Mouse (Mus musculus) MEL (cell line): ENCODE data around the gene Timmdc1. TPM values are rescaled to one million over a fixed set of nuclear protein-coding genes. Genes with fewer than 3 reads are reported as not detected.

ENCODE experiments used
- DNase-seq: peaks from one replicate; pipeline ENCODE4 v3.0.0; 2011; ENCODE audit warnings: low read depth, low spot score
- H3K27ac ChIP-seq: 2 replicates; pipeline ENCODE4 v1.5.1; 2012; ENCODE audit warnings: low read depth, mild to moderate bottlenecking, control low read depth, low read length, moderate library complexity; ENCODE audit not compliant: control insufficient read depth
- H3K27me3 ChIP-seq, 2 experiments: fragments of 150-350 bp in 1 of 2; sonication (generic) in 1 of 2; 2 replicates each; pipeline ENCODE4 v1.6.1; 2012; ENCODE audit warnings: low read length in 2 of 2, mild to moderate bottlenecking in 2 of 2, improper control_type of control experiment in 1 of 2, moderate library complexity in 1 of 2; ENCODE audit not compliant: insufficient read depth in 2 of 2, control insufficient read depth in 1 of 2
- H3K36me3 ChIP-seq, 2 experiments: 2 replicates each; pipeline ENCODE4 v1.6.1; 2012 to 2014; ENCODE audit warnings: low read length in 2 of 2, improper control_type of control experiment in 1 of 2, inconsistent platforms in 1 of 2, mild to moderate bottlenecking in 1 of 2; ENCODE audit not compliant: insufficient read depth in 2 of 2, control insufficient read depth in 1 of 2
- H3K4me1 ChIP-seq, 2 experiments: fragments of 150-350 bp in 1 of 2; sonication (generic) in 1 of 2; 2 replicates each; pipeline ENCODE4 v1.6.1; 2012; ENCODE audit warnings: low read length in 2 of 2, improper control_type of control experiment in 1 of 2, mild to moderate bottlenecking in 1 of 2; ENCODE audit not compliant: insufficient read depth in 2 of 2, control insufficient read depth in 1 of 2
- H3K4me3 ChIP-seq, 2 experiments: fragments of 150-350 bp in 1 of 2; sonication (generic) in 1 of 2; 2 replicates each; pipeline ENCODE4 v1.5.1; 2012; ENCODE audit warnings: low read depth in 2 of 2, low read length in 2 of 2, mild to moderate bottlenecking in 2 of 2, moderate library complexity in 2 of 2, control low read depth in 1 of 2, improper control_type of control experiment in 1 of 2; ENCODE audit not compliant: control insufficient read depth in 1 of 2, insufficient read depth in 1 of 2
- H3K79me2 ChIP-seq: 2 replicates; pipeline ENCODE4 v1.6.1; 2012; ENCODE audit warnings: mild to moderate bottlenecking, low read length, moderate library complexity; ENCODE audit not compliant: control insufficient read depth, poor library complexity, insufficient read depth
- H3K9ac ChIP-seq: 2 replicates; pipeline ENCODE4 v1.6.1; 2012; ENCODE audit warnings: low read depth, mild to moderate bottlenecking, control low read depth, low read length, moderate library complexity; ENCODE audit not compliant: control insufficient read depth, poor library complexity, severe bottlenecking
- H3K9me3 ChIP-seq: fragments of 150-350 bp; sonication (generic); replicated peaks from 2 replicates; pipeline ENCODE4 v1.6.1; 2012; ENCODE audit warnings: mild to moderate bottlenecking, low read length, improper control_type of control experiment, moderate library complexity; ENCODE audit not compliant: insufficient read depth
- E2F4 ChIP-seq: IDR thresholded peaks from 2 replicates; pipeline ENCODE4 v1.6.1; 2011; ENCODE audit warnings: low read depth, low read length, improper control_type of control experiment, borderline replicate concordance
- ETS1 ChIP-seq: IDR thresholded peaks from 2 replicates; pipeline ENCODE4 v1.6.1; 2012; ENCODE audit warnings: low read depth, mild to moderate bottlenecking, inconsistent platforms, low read length, improper control_type of control experiment, moderate library complexity
- GATA1 ChIP-seq: IDR thresholded peaks from 2 replicates; pipeline ENCODE4 v1.6.1; 2011; ENCODE audit warnings: low read depth, low read length, improper control_type of control experiment
- MEF2A ChIP-seq: IDR thresholded peaks from 2 replicates; pipeline ENCODE4 v1.6.1; 2014; ENCODE audit warnings: low read depth, mild to moderate bottlenecking, inconsistent platforms, low read length, improper control_type of control experiment; ENCODE audit not compliant: poor library complexity, insufficient replicate concordance, severe bottlenecking; ENCODE audit errors: extremely low read depth
- MXI1 ChIP-seq: IDR thresholded peaks from 2 replicates; pipeline ENCODE4 v1.6.1; 2011; ENCODE audit warnings: mild to moderate bottlenecking, low read depth, low read length, improper control_type of control experiment
- SIN3A ChIP-seq: IDR thresholded peaks from 2 replicates; pipeline ENCODE4 v1.6.1; 2012; ENCODE audit warnings: low read length, improper control_type of control experiment, inconsistent platforms
- SMC3 ChIP-seq: IDR thresholded peaks from 2 replicates; pipeline ENCODE4 v1.6.1; 2011; ENCODE audit warnings: low read depth, low read length, improper control_type of control experiment
- TBP ChIP-seq: IDR thresholded peaks from 2 replicates; pipeline ENCODE4 v1.8.0; 2011; ENCODE audit warnings: low read depth, low read length, improper control_type of control experiment
- TCF12 ChIP-seq: IDR thresholded peaks from 2 replicates; pipeline ENCODE4 v1.6.1; 2014; ENCODE audit warnings: low read depth, mild to moderate bottlenecking, inconsistent platforms, low read length, improper control_type of control experiment, moderate library complexity
- ZMIZ1 ChIP-seq: IDR thresholded peaks from 2 replicates; pipeline ENCODE4 v1.6.1; 2012; ENCODE audit warnings: low read depth, mild to moderate bottlenecking, inconsistent platforms, low read length, improper control_type of control experiment, moderate library complexity
- ZNF384 ChIP-seq: IDR thresholded peaks from 2 replicates; pipeline ENCODE4 v1.6.1; 2012; ENCODE audit warnings: low read depth, mild to moderate bottlenecking, inconsistent platforms, low read length, improper control_type of control experiment
- polyA plus RNA-seq, 2 experiments: library from polyadenylated mRNA; stranded (reverse) in 1 of 2; unstranded in 1 of 2; fragments of >175 nt in 1 of 2; fragments of >200 nt in 1 of 2; gene quantifications; 2 replicates each; pipeline versions ENCODE4 v1.2.1 to v1.2.4; 2012; ENCODE audit warnings: low replicate concordance in 2 of 2, low read depth in 1 of 2; ENCODE audit not compliant: insufficient read length in 2 of 2, insufficient read depth in 1 of 2, missing spikeins in 1 of 2
- total RNA-seq: library from RNA; depleted of rRNA; stranded (reverse); fragments of 300-350 nt; gene quantifications from 2 replicates; pipeline ENCODE4 v1.2.3, GENCODE M21; 2012

The Timmdc1 gene
- total and polyA plus RNA-seq, 3 experiments, result 38.0 to 40.4 TPM; not detected in 1

DNA sequence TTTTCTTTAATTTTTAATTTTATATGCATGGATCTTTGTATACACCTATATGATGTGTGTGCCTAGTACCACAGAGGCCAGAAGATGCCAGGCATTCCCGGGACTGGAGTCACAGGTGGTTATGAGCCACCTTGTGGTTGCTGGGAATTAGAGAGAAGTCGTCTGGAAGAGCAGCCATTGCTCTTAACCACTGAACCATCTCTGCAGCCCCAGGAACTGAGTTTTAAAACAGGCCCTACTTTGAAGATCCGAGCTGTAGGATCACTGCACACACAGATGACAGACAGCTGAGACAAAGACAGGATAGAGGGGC lies 53.8 kb downstream of the Timmdc1 start:
- H3K4me3 ChIP-seq, result no peak overlapping the region
- peaks cover 0 to 20% of the 10 kb centered on the region in 2 experiments; a peak in 2 of 4 replicates for H3K36me3 ChIP-seq
- no peak for DNase-seq
- H3K4me1 ChIP-seq, result peaks cover 0 to 20% of the 10 kb centered on the region in 2 experiments; a peak in 3 of 4 replicates
- H3K9ac ChIP-seq, result no peak overlapping the region
- no peaks in the 10 kb centered on the region for H3K79me2 ChIP-seq
- no peak overlapping the region for H3K27ac ChIP-seq
- no peaks in the 10 kb centered on the region for H3K9me3 ChIP-seq
- TF ChIP-seq MEF2A (no peak), SIN3A (no peak), TBP (no peak), TCF12 (no peak), E2F4 (no peak), ZMIZ1 (no peak), SMC3 (peak; percentile 16; the same call in 1 of the 2 replicates), MXI1 (no peak)
- H3K27me3 ChIP-seq, result no peaks in the 10 kb centered on the region

GRCm38 (mm10) chr16:38467917-38468705 lies 54.4 kb downstream of the Timmdc1 start:
- DNase-seq, result no peak
- H3K27ac ChIP-seq, result no peak overlapping the region
- peaks cover 0 to 15% of the 10 kb centered on the region in 2 experiments; a peak in 2 of 4 replicates for H3K4me1 ChIP-seq
- peak; percentile 54 for TF ChIP-seq ZNF384
- TF ChIP-seq ETS1, result no peak
- no peak for TF ChIP-seq E2F4
- 0 out of 2 replicates have a peak, but pooled peaks have one; percentile 17 for TF ChIP-seq GATA1
- H3K79me2 ChIP-seq, result no peaks in the 10 kb centered on the region
- no peaks in the 10 kb centered on the region for H3K9me3 ChIP-seq
- H3K36me3 ChIP-seq, result peaks cover 0 to 16% of the 10 kb centered on the region in 2 experiments; a peak in 2 of 4 replicates
- no peaks in the 10 kb centered on the region for H3K27me3 ChIP-seq
- no peak overlapping the region for H3K4me3 ChIP-seq
- H3K9ac ChIP-seq, result no peak overlapping the region
